Mouse (Mus musculus) bone marrow macrophage, adult 2 months (primary cell): ENCODE measurements at regions not wholly inside any gene's neighbourhood (a gene's known extent, or its start where the extent isn't known, plus 50 kb on each side); places are given as distances from the start of the nearest gene placed in this dataset.

ENCODE experiments used
- CTCF ChIP-seq: IDR thresholded peaks from 2 replicates; pipeline ENCODE4 v1.5.1; 2012; ENCODE audit warnings: low read depth, mild to moderate bottlenecking, low read length, moderate library complexity
- POLR2A ChIP-seq: IDR thresholded peaks from 2 replicates; pipeline ENCODE4 v1.6.1; 2012; ENCODE audit warnings: mild to moderate bottlenecking, low read depth, low read length, borderline replicate concordance

DNA sequence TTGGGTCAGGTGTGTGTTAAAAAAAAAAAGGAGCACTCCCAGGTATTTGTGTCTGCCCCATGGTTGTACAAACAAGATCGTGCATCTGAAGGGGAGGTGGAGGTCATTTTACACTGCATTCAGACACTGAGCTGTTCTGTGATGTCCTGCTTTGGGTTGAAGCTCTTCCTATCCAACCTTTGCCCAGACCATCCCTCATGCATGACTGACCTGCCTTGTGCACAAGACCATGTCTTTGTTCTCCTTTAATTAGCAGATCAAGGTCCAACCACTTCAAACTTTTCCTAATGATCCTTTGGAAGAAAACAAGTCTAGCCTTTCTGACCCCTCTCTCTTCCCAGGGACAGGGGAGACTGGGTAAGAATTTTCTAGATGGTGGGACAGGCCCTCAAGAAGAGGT lies 143.0 kb upstream of the Maf start:
- TF ChIP-seq POLR2A: no peak
- TF ChIP-seq CTCF: no peak
